Mouse (Mus musculus): ENCODE measurements around the gene Ttc30a1.

Gene Ttc30a1

GRCm38 (mm10) chr2:75930941-75931340, 50.8 kb downstream of the Ttc30a1 start:
- no peak for DNase-seq (ENCODE audit: low spot score in 2 of 2)

DNA sequence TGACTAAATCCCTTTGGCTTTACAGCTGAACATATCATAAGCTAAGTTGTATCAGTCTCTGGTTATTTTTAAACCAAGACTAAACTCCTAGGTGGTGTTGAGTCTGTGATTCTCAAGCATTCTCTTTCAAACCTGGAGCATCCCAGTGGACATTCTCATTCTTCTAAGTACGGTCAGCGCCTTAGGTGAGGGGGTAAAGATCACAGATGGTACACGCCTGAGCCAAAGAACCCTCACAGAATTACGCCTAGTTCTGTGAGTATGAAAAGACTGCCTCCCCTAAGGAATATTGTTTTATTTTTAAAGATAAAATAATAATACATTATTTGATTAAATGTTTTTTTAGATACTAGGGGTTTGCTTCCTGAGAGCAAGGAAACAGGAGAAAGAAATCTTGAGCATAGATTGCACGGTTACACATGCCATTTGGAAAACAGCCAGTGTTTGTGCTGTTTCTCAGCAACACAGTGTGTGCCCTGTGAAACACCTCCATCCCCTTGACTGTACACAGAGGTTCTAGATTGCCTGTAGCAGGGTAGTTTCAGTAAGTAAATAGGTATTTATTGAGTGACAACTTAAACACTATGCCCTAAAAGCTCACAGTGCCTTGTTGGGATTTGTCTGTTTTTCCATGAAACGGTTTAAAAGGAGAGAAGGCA, 51.9 kb downstream of the Ttc30a1 start:
- DNase-seq (ENCODE audit: low spot score in 2 of 2) = no peak

DNA sequence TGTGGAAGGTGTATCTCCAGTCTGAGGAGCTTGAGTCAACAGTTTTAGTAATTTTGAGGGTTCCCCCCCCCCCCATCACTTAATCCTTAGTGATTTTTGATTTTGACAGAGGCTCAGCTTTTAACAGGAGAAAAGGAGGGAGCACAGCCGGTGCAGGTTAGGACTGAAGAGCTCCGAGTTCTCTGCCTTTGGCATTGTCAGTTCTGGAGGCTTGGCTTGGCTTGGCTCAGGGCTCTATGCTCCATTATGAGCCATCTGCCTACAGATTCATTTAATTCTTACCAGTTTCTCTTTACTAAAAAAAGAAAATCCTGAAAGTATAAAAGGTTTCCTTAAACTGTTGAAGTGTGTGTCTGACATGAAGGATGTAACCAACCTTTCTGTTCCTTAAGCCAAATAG, 52.6 kb downstream of the Ttc30a1 start:
- DNase-seq (ENCODE audit: low spot score in 2 of 2) = no peak

Measured in frontal cortex, postnatal 25 days (tissue).